In genomic region chrX:12942451-12942850, GRCm38 (mm10) we compare ENCODE assay signal across 22 mouse cellular contexts.
"Had no signal": no experiment of that assay in that cellular context is flagged by ENCODE, and none has a peak within 500 bp of the region (broad histone marks: within the 10 kb centered on the region; RNA-seq: fewer than 3 reads in every experiment).

No protein-coding gene starts in this region.

- H3K4me3 ChIP-seq: liver, embryonic 15.5 days; lung, embryonic 15.5 days; megakaryocyte, embryonic 14.5 days; midbrain, embryonic 13.5 days; midbrain, embryonic 15.5 days; neural tube, embryonic 13.5 days; neural tube, embryonic 15.5 days had no signal

- ATAC-seq: liver, postnatal 0 days; lung, postnatal 0 days; midbrain, embryonic 13.5 days; midbrain, embryonic 15.5 days had no signal

- H3K9ac ChIP-seq: liver, embryonic 15.5 days; liver, postnatal 0 days; lung, embryonic 15.5 days; midbrain, embryonic 13.5 days; midbrain, embryonic 15.5 days; neural tube, embryonic 13.5 days; neural tube, embryonic 15.5 days had no signal

- H3K4me2 ChIP-seq: liver, embryonic 15.5 days; lung, embryonic 15.5 days; midbrain, embryonic 11.5 days; midbrain, embryonic 13.5 days; midbrain, embryonic 15.5 days; neural tube, embryonic 13.5 days; neural tube, embryonic 15.5 days had no signal

- H3K27ac ChIP-seq: liver, embryonic 15.5 days; lung, embryonic 15.5 days; macrophage; midbrain, embryonic 13.5 days; midbrain, embryonic 15.5 days; neural tube, embryonic 13.5 days; neural tube, embryonic 15.5 days had no signal

- H3K4me1 ChIP-seq: liver, embryonic 15.5 days; lung, embryonic 15.5 days; megakaryocyte, embryonic 14.5 days; midbrain, embryonic 13.5 days; midbrain, embryonic 15.5 days; neural tube, embryonic 13.5 days; neural tube, embryonic 15.5 days had no signal

- DNase-seq: liver, postnatal 0 days; lung, adult 2 months; lung, postnatal 14 days; lung, postnatal 36 days; retina, postnatal 1 day; right cerebral cortex, adult 18-20 months; right cerebral cortex, postnatal 25 days; right cerebral cortex, postnatal 4 days; spleen, adult 18-20 months; thymus, adult 18-20 months; thymus, postnatal 14 days; thymus, postnatal 4 days had no signal

- H3K27me3 ChIP-seq: midbrain, embryonic 13.5 days; midbrain, embryonic 15.5 days; neural tube, embryonic 15.5 days had no signal

- H3K9me3 ChIP-seq: liver, embryonic 15.5 days; lung, embryonic 15.5 days; megakaryocyte, embryonic 14.5 days; midbrain, embryonic 13.5 days; midbrain, embryonic 15.5 days; neural tube, embryonic 13.5 days; neural tube, embryonic 15.5 days had no signal

- H3K36me3 ChIP-seq: liver, embryonic 15.5 days; lung, embryonic 15.5 days; midbrain, embryonic 13.5 days; midbrain, embryonic 15.5 days; neural tube, embryonic 13.5 days; neural tube, embryonic 15.5 days had no signal
